Mouse (Mus musculus): ENCODE results near the gene Esp1.
"Not testable (repeated sequence)": the region's sequence is repeated elsewhere in the genome, so short reads cannot be mapped to it uniquely, and the experiment has no call there.

The Esp1 gene

GRCm38 (mm10) chr17:40726820-40727219 is at the start of gene Esp1:
Esp1 (plus strand) TSS chr17:40727120.
- no peak for DNase-seq (ENCODE audit: low spot score in 2 of 2)

- no peak for DNase-seq (ENCODE audit: low spot score in 2 of 2)
Observed at GRCm38 (mm10) chr17:40716273-40716672, 10.6 kb upstream of the Esp1 start.

- DNase-seq (ENCODE audit: low spot score in 2 of 2) = not testable (repeated sequence)
Observed at GRCm38 (mm10) chr17:40717055-40717454, 9.9 kb upstream of the Esp1 start.

- DNase-seq (ENCODE audit: low spot score in 2 of 2) = no peak
Observed at GRCm38 (mm10) chr17:40731296-40731695, 4.4 kb downstream of the Esp1 start.

- DNase-seq (ENCODE audit: low spot score in 2 of 2) = no peak
Observed at GRCm38 (mm10) chr17:40731724-40732123, 4.8 kb downstream of the Esp1 start.

GRCm38 (mm10) chr17:40763662-40764061 is 36.7 kb downstream of the Esp1 start:
- no peak for DNase-seq (ENCODE audit: low spot score in 2 of 2)

- DNase-seq (ENCODE audit: low spot score in 2 of 2) = no peak
Observed at GRCm38 (mm10) chr17:40767120-40767519, 40.2 kb downstream of the Esp1 start.
